In genomic region chr9:64811538-64812474, GRCm38 (mm10) we compare ENCODE assay signal across 8 mouse cellular contexts. TPM values are rescaled to one million over a fixed set of nuclear protein-coding genes. Genes with fewer than 3 reads are reported as not detected.
A peak's percentile ranks its signal among the peaks of the same experiment; 100 is the strongest.
DNase-seq lines count a peak whose midpoint lies in the region; ATAC-seq lines count a peak whose summit lies in the region.

No protein-coding gene starts in this region.

- DNase-seq in layer of hippocampus, adult 11-12 months (ENCODE audit: low spot score) = peak; percentile 58
- DNase-seq in layer of hippocampus, adult 9-10 months (ENCODE audit: low spot score) = no peak
- peak; percentile 45 to 68 for DNase-seq in cerebellum, adult 18-20 months
- peak; percentile 42 to 48 for DNase-seq in frontal cortex, postnatal 14 days (ENCODE audit: low spot score in 2 of 2)
- peak; percentile 50 to 52 for DNase-seq in left cerebral cortex, postnatal 36 days (ENCODE audit: low spot score in 2 of 2)

- peak overlapping the region; percentile 79 for H3K27ac ChIP-seq in intestine, embryonic 15.5 days
- peak overlapping the region; percentile 98 for H3K27ac ChIP-seq in midbrain, embryonic 12.5 days (replicated peaks)
- H3K27ac ChIP-seq in stomach, embryonic 14.5 days (ENCODE audit: low read length) = peak overlapping the region; percentile 84

- peak overlapping the region; percentile 74 for H3K4me3 ChIP-seq in intestine, embryonic 15.5 days (replicated peaks)
- H3K4me3 ChIP-seq in midbrain, embryonic 12.5 days = peak overlapping the region; percentile 79
- peak overlapping the region; percentile 85 for H3K4me3 ChIP-seq in stomach, embryonic 14.5 days (ENCODE audit: low read depth, low read length)

- no peaks in the 10 kb centered on the region for H3K27me3 ChIP-seq in intestine, embryonic 15.5 days (replicated peaks)
- no peaks in the 10 kb centered on the region for H3K27me3 ChIP-seq in midbrain, embryonic 12.5 days
- no peaks in the 10 kb centered on the region for H3K27me3 ChIP-seq in stomach, embryonic 14.5 days (ENCODE audit: control insufficient read depth, insufficient read depth, low read length)

- peak overlapping the region; percentile 78 for H3K4me2 ChIP-seq in intestine, embryonic 15.5 days (replicated peaks)
- peak overlapping the region; percentile 76 for H3K4me2 ChIP-seq in midbrain, embryonic 12.5 days (replicated peaks)
- peak overlapping the region; percentile 72 for H3K4me2 ChIP-seq in stomach, embryonic 14.5 days (replicated peaks; ENCODE audit: low read depth, low read length)

- intact Hi-C loops in left cerebral cortex, postnatal 36 days (cut with DNase I) = loop anchor here (2.0 kb wide), 2 partner anchors 23 to 75 kb away; partner anchors contain the start of gene Rab11a

- ATAC-seq in intestine, embryonic 15.5 days = peak; percentile 78
- peak; percentile 86 for ATAC-seq in midbrain, embryonic 12.5 days (ENCODE audit: low FRiP score, low read depth)
- ATAC-seq in stomach, embryonic 14.5 days (ENCODE audit: insufficient number of reproducible peaks, insufficient read depth, low FRiP score, low read depth) = peak; percentile 69; the same call in 1 of the 2 replicates

- no peaks in the 10 kb centered on the region for H3K9me3 ChIP-seq in intestine, embryonic 15.5 days
- no peaks in the 10 kb centered on the region for H3K9me3 ChIP-seq in midbrain, embryonic 12.5 days
- H3K9me3 ChIP-seq in stomach, embryonic 14.5 days (ENCODE audit: control insufficient read depth, low read depth, low read length) = no peaks in the 10 kb centered on the region

- no peaks in the 10 kb centered on the region for H3K36me3 ChIP-seq in intestine, embryonic 15.5 days
- no peaks in the 10 kb centered on the region for H3K36me3 ChIP-seq in midbrain, embryonic 12.5 days
- no peaks in the 10 kb centered on the region for H3K36me3 ChIP-seq in stomach, embryonic 14.5 days (ENCODE audit: control insufficient read depth, insufficient read depth, low read length)

- H3K4me1 ChIP-seq in intestine, embryonic 15.5 days (replicated peaks) = no peaks in the 10 kb centered on the region
- peaks cover 15% of the 10 kb centered on the region for H3K4me1 ChIP-seq in midbrain, embryonic 12.5 days
- peaks cover 6% of the 10 kb centered on the region; the same call in 1 of the 2 replicates for H3K4me1 ChIP-seq in stomach, embryonic 14.5 days (ENCODE audit: control insufficient read depth, insufficient read depth, low read length)

- peak overlapping the region; percentile 62 for H3K9ac ChIP-seq in intestine, embryonic 15.5 days
- peak overlapping the region; percentile 84 for H3K9ac ChIP-seq in midbrain, embryonic 12.5 days (replicated peaks)
- peak overlapping the region; percentile 53 for H3K9ac ChIP-seq in stomach, embryonic 14.5 days (replicated peaks; ENCODE audit: low read depth, low read length)

- under 1% methylated on average over 59 of the region's 59 CpGs for WGBS in intestine, embryonic 15.5 days
- WGBS in midbrain, embryonic 12.5 days = under 1% methylated on average over 57 of the region's 59 CpGs
- WGBS in stomach, embryonic 14.5 days = under 1% methylated on average over 58 of the region's 59 CpGs

RNA-seq across cellular contexts. Expression of gene Dennd4a, which starts 0.7 kb away (rescaled TPM):
- polyA plus RNA-seq in intestine, embryonic 15.5 days (2015; fragmentation: Nextera tagmentation; extraction: Ambion mirVana) = 4.4 and 6.3 TPM in 2 replicates
- total RNA-seq in left cerebral cortex, postnatal 36 days (2021) = 10 to 100 TPM; 58.2 to 62.8 TPM
- polyA plus RNA-seq in midbrain, embryonic 12.5 days (2016; fragmentation: Nextera tagmentation; extraction: Ambion mirVana) = 10.4 and 12.3 TPM in 2 replicates
- polyA plus RNA-seq in stomach, embryonic 14.5 days (2014; fragmentation: Nextera tagmentation; extraction: Ambion mirVana) = 10.4 and 11.8 TPM in 2 replicates
